Mouse (Mus musculus): Measurements from ENCODE around the gene Gas7. TPM values are rescaled to one million over a fixed set of nuclear protein-coding genes. Genes with fewer than 3 reads are reported as not detected.

Gas7 gene
- polyA plus RNA-seq, 1 experiment, result 3.0 TPM

DNA sequence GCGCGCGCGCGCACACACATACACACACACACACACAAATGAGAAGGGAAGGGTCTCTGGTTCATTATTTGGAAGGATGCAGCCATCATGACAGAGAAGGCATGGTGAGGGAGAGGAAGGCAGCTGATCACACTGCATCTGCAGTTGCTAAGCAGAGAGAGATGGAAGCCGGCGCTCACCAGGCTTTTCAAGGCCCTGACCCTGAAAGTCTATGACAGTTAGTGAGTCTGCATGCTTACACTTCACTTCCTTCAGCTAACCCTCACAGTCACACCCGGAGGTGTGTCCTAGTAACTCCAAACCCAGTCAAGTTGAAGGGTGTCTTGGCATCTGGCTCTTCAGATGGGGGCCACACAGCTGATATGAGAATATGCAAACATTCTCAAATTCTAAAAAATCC, 187.2 kb downstream of the Gas7 start:
- H3K27me3 ChIP-seq (replicated peaks), result peaks cover 46% of the 10 kb centered on the region
- H3K4me3 ChIP-seq (replicated peaks), result no peak overlapping the region
- no peaks in the 10 kb centered on the region; the same call in 1 of the 2 replicates for H3K4me1 ChIP-seq
- peaks cover 11% of the 10 kb centered on the region for H3K9me3 ChIP-seq
- TF ChIP-seq GATA1 (IDR thresholded peaks at IDR 0.05; ENCODE audit: borderline replicate concordance, low read length) (no peak), FLI1 (IDR thresholded peaks at IDR 0.05; ENCODE audit: low read length) (no peak)
- no peaks in the 10 kb centered on the region for H3K36me3 ChIP-seq (replicated peaks; ENCODE audit: low read length)

DNA sequence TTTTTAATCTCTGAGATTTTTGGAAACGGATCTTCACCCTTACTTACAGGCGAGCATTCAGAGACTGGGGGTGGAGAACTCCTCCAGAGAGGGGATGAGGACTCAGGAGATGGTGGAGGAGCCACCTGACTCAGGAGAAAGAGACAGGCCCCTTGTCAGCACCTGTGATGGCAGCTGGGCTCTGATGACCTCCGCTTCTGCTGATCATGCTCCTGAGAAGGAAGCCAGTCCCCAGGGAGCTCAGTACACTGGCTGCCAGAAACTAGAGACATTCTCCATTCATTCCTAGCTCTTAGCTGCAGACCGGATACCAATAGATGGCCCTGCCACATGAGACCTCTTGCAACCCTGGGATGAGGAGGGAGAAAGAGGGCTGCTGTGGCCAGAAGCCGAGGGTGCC, 187.6 kb downstream of the Gas7 start:
- peaks cover 45% of the 10 kb centered on the region for H3K27me3 ChIP-seq (replicated peaks)
- TF ChIP-seq FLI1 (IDR thresholded peaks at IDR 0.05; ENCODE audit: low read length) (no peak), GATA1 (IDR thresholded peaks at IDR 0.05; ENCODE audit: borderline replicate concordance, low read length) (no peak)
- H3K9me3 ChIP-seq, result peaks cover 11% of the 10 kb centered on the region
- H3K4me1 ChIP-seq, result peaks cover 4% of the 10 kb centered on the region; the same call in 1 of the 2 replicates
- no peaks in the 10 kb centered on the region for H3K36me3 ChIP-seq (replicated peaks; ENCODE audit: low read length)
- no peak overlapping the region for H3K4me3 ChIP-seq (replicated peaks)

GRCm38 (mm10) chr11:67643465-67643864, 188.2 kb downstream of the Gas7 start:
- Histone ChIP-seq H3K27me3 (replicated peaks) (peaks cover 44% of the 10 kb centered on the region), H3K4me3 (replicated peaks) (no peak overlapping the region), H3K36me3 (replicated peaks; ENCODE audit: low read length) (no peaks in the 10 kb centered on the region), H3K9me3 (peaks cover 11% of the 10 kb centered on the region), H3K4me1 (peaks cover 4% of the 10 kb centered on the region; the same call in 1 of the 2 replicates)
- no peak for TF ChIP-seq GATA1 (IDR thresholded peaks at IDR 0.05; ENCODE audit: borderline replicate concordance, low read length)
- TF ChIP-seq FLI1 (IDR thresholded peaks at IDR 0.05; ENCODE audit: low read length), result no peak

DNA sequence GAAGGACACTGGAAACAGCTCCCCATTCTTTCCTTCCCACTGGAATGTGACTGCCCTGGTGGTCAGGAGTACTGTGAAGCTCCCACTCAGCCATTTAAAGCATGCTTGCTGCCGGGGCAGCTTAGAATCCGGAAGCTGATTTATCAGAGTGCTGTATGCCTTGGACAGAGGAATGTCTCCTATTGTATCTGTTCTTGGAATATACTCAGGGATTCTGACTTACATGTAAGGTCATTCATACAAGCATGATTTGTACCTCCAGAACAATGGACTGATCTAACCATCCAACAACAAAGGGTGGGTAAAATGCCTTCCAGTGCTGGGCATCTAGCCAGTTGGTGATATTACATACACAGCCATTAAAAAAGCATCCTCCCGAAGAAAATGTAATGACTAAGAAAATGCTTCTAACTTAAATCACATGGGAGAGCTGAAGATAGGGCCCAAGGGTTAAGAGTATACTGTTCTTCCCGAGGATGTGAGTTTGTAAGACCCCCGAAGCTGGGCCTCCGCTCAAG, 189.5 kb downstream of the Gas7 start:
- no peak for TF ChIP-seq GATA1 (IDR thresholded peaks at IDR 0.05; ENCODE audit: borderline replicate concordance, low read length)
- H3K36me3 ChIP-seq (replicated peaks; ENCODE audit: low read length), result no peaks in the 10 kb centered on the region
- H3K4me3 ChIP-seq (replicated peaks), result no peak overlapping the region
- peaks cover 41% of the 10 kb centered on the region for H3K27me3 ChIP-seq (replicated peaks)
- H3K4me1 ChIP-seq, result peaks cover 4% of the 10 kb centered on the region; the same call in 1 of the 2 replicates
- peaks cover 11% of the 10 kb centered on the region for H3K9me3 ChIP-seq

DNA sequence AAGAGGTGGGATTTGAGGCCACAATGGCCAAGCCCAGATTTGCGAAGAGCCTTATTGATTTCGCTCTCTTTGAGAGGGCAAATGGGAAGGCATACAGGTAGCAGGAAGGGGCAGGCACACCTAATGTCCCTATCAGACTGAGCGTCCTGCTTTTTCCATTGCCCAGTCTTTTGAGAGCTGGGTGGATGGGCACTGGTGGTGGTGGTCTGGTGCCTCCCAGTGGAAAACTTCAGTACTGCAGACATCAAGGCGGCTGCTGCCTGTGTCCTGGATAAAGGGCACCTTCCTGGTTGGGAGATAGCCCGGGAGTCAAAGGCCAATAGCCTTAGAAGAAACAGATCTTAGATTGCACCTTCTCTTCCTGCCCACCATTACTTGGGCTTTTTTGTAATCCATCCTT, 192.5 kb downstream of the Gas7 start:
- TF ChIP-seq GATA1 (IDR thresholded peaks at IDR 0.05; ENCODE audit: borderline replicate concordance, low read length) (no peak), FLI1 (IDR thresholded peaks at IDR 0.05; ENCODE audit: low read length) (no peak)
- Histone ChIP-seq H3K36me3 (replicated peaks; ENCODE audit: low read length) (no peaks in the 10 kb centered on the region), H3K4me3 (replicated peaks) (no peak overlapping the region), H3K9me3 (peaks cover 11% of the 10 kb centered on the region), H3K4me1 (peaks cover 4% of the 10 kb centered on the region; the same call in 1 of the 2 replicates), H3K27me3 (replicated peaks) (peaks cover 51% of the 10 kb centered on the region)

DNA sequence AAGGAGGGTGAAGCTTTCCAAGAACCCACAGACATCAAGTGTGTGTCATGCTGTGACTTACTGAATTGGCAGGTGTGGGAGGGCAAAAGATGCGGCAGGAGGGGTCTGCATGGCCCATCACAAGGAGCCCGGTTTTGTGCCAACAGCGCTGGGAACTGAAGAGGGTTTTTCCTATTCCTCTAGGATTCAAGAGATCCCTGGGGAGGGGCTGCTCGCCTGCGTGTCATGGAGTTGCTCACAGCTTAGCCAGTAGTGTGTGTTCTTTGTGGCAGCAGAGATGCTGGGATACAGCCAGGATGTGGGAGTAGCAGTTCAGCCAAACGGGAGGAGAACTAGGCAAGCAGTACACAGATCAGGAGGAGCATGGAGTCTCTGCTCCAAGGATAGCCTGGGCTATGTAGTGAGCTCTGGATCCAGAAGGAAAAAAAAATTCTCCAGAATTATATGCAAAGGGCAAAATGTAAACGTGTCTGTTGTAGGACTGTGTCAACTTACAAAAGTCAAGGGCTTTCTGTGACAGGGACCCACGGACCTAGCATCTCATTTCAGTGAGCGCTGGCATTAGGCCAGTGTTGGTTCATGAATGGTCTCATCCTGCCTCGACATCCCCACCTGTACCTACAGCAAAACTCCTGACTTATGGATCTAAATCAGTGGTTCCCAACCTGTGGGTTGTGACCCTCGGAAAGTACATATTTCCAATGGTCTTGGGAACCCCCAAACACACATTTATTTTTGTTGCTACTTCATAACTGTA, 193.6 kb downstream of the Gas7 start:
- H3K4me1 ChIP-seq, result peaks cover 4% of the 10 kb centered on the region; the same call in 1 of the 2 replicates
- peaks cover 11% of the 10 kb centered on the region for H3K9me3 ChIP-seq
- no peak for TF ChIP-seq GATA1 (IDR thresholded peaks at IDR 0.05; ENCODE audit: borderline replicate concordance, low read length)
- no peak for TF ChIP-seq FLI1 (IDR thresholded peaks at IDR 0.05; ENCODE audit: low read length)
- H3K27me3 ChIP-seq (replicated peaks), result peaks cover 52% of the 10 kb centered on the region
- H3K4me3 ChIP-seq (replicated peaks), result no peak overlapping the region
- H3K36me3 ChIP-seq (replicated peaks; ENCODE audit: low read length), result no peaks in the 10 kb centered on the region

DNA sequence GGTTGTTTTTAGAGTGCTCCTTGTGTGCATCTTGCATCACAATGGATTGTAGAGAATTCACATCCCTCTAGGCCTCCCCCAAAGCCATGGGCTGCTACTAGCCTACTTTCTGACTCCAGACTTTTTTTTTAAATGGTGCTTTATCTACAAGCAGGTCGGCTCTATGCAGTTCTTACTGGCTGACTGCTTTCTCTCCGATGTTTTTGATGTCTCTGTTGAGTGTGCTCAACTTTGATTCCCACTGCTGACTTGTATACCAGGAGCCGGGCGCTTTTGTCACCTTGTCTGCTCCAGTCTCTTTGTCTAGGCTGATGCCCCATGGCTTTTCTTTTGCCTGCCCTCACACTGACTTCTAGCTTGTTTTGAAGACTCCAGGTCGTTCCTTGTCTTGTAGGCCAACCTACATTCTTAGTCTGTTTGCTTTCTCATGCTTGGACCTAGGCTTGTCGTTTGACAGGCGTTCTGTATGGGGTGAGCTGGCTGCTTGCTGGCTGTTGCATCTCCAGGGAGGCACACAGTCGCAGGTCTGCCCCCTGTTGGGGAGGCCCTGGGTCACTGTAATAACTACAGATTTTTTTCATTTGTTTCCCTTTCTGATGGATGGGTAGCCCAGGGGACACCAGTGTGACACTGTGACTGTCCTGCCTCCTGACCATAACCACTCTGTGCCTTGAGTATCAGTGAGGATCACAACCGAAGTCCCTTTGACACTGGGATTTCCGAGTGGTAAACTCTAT, 194.9 kb downstream of the Gas7 start:
- peaks cover 4% of the 10 kb centered on the region; the same call in 1 of the 2 replicates for H3K4me1 ChIP-seq
- peaks cover under 1% of the 10 kb centered on the region; the same call in 1 of the 2 replicates for H3K9me3 ChIP-seq
- H3K36me3 ChIP-seq (replicated peaks; ENCODE audit: low read length), result no peaks in the 10 kb centered on the region
- H3K4me3 ChIP-seq (replicated peaks), result no peak overlapping the region
- peaks cover 59% of the 10 kb centered on the region for H3K27me3 ChIP-seq (replicated peaks)
- TF ChIP-seq GATA1 (IDR thresholded peaks at IDR 0.05; ENCODE audit: borderline replicate concordance, low read length), result no peak
- no peak for TF ChIP-seq FLI1 (IDR thresholded peaks at IDR 0.05; ENCODE audit: low read length)

GRCm38 (mm10) chr11:67651731-67652130, 196.5 kb downstream of the Gas7 start:
- no peak overlapping the region for H3K4me3 ChIP-seq (replicated peaks)
- no peaks in the 10 kb centered on the region for H3K9me3 ChIP-seq
- peaks cover 8% of the 10 kb centered on the region; the same call in 1 of the 2 replicates for H3K4me1 ChIP-seq
- TF ChIP-seq FLI1 (IDR thresholded peaks at IDR 0.05; ENCODE audit: low read length) (no peak), GATA1 (IDR thresholded peaks at IDR 0.05; ENCODE audit: borderline replicate concordance, low read length) (no peak)
- H3K27me3 ChIP-seq (replicated peaks), result peaks cover 65% of the 10 kb centered on the region
- H3K36me3 ChIP-seq (replicated peaks; ENCODE audit: low read length), result no peaks in the 10 kb centered on the region

DNA sequence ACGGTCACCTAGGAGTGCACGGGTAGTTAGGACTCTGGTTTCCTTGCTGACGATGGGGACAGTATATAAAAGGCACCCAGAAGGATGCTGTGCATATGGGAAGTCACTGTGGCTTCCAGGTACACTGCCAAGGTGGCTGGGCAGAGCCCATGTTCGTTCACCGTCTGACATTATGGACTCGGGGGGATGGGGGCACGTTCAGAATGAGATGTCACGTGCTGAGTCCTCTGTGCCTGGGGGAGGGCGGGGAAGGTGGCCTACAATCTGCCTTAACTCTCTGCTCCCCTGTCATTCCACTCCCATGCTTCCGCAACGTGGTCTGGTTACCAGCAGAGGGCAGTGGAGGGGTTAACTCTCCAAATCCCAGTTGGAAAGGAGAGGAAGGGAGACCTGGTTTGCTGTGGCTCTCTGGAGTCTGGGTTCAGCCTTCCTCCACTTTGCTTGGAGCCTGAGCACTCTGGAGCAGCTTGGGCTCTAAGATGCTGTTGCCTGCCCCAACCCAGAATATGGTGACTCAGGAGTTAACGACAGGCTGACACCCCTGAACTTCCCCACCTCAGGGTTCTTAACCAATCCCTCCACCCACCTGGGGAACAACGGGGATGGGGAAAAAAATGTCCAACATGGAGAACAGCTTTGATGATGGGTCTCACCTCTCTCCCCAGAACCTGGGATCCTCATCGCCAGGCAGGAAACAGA, 197.1 kb downstream of the Gas7 start:
- TF ChIP-seq FLI1 (IDR thresholded peaks at IDR 0.05; ENCODE audit: low read length), result no peak
- no peak for TF ChIP-seq GATA1 (IDR thresholded peaks at IDR 0.05; ENCODE audit: borderline replicate concordance, low read length)
- H3K4me3 ChIP-seq (replicated peaks), result no peak overlapping the region
- peaks cover 14% of the 10 kb centered on the region; the same call in 1 of the 2 replicates for H3K4me1 ChIP-seq
- H3K9me3 ChIP-seq, result no peaks in the 10 kb centered on the region
- H3K36me3 ChIP-seq (replicated peaks; ENCODE audit: low read length), result no peaks in the 10 kb centered on the region
- peaks cover 66% of the 10 kb centered on the region for H3K27me3 ChIP-seq (replicated peaks)

All from megakaryocyte, embryonic 14.5 days (primary cell).